Mouse (Mus musculus): ENCODE measurements around the gene Epgn. TPM values are rescaled to one million over a fixed set of nuclear protein-coding genes. Genes with fewer than 3 reads are reported as not detected.

Epgn gene
- polyA plus RNA-seq, 1 experiment: not detected

DNA sequence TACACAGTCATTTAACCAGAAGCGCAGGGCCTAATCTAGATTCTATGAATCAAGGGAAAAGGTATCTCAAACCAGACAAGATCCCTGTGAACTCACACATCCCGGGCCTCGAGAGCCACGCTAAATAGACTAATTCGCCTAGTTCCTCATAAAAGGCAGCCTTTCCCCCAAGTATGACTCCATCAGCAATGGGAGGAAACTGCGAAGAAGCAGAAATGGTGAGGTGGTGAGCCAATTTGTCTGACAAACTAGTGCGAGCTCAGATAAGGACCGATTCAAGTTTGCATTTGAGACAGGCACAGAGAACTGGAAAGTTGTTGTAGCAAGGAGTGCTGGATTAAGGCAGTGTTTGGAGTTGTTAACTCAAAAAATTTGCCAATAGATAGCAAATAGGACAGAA lies 46.4 kb downstream of the Epgn start:
- Histone ChIP-seq H3K4me3 (replicated peaks; ENCODE audit: control insufficient read depth, low read depth, low read length) (no peak overlapping the region), H3K27ac (ENCODE audit: control insufficient read depth, insufficient read depth, low read depth, low read length, poor library complexity) (no peak overlapping the region), H3K4me1 (ENCODE audit: control insufficient read depth, insufficient read depth, low read length) (no peaks in the 10 kb centered on the region)
- 28% methylated on average over 8 of the region's 8 CpGs for WGBS
- TF ChIP-seq POLR2A (IDR thresholded peaks at IDR 0.05; ENCODE audit: borderline replicate concordance, control insufficient read depth, low read depth, low read length): no peak
- no peak for TF ChIP-seq CTCF (IDR thresholded peaks at IDR 0.05; ENCODE audit: control insufficient read depth, insufficient read depth, low read length)

- TF ChIP-seq CTCF (IDR thresholded peaks at IDR 0.05; ENCODE audit: control insufficient read depth, insufficient read depth, low read length) (no peak), POLR2A (IDR thresholded peaks at IDR 0.05; ENCODE audit: borderline replicate concordance, control insufficient read depth, low read depth, low read length) (no peak)
- 29% methylated on average over 8 of the region's 8 CpGs for WGBS
- Histone ChIP-seq H3K27ac (ENCODE audit: control insufficient read depth, insufficient read depth, low read depth, low read length, poor library complexity) (no peak overlapping the region), H3K4me1 (ENCODE audit: control insufficient read depth, insufficient read depth, low read length) (no peaks in the 10 kb centered on the region), H3K4me3 (replicated peaks; ENCODE audit: control insufficient read depth, low read depth, low read length) (no peak overlapping the region)
Observed at GRCm38 (mm10) chr5:91074026-91074425, 46.8 kb downstream of the Epgn start.

DNA sequence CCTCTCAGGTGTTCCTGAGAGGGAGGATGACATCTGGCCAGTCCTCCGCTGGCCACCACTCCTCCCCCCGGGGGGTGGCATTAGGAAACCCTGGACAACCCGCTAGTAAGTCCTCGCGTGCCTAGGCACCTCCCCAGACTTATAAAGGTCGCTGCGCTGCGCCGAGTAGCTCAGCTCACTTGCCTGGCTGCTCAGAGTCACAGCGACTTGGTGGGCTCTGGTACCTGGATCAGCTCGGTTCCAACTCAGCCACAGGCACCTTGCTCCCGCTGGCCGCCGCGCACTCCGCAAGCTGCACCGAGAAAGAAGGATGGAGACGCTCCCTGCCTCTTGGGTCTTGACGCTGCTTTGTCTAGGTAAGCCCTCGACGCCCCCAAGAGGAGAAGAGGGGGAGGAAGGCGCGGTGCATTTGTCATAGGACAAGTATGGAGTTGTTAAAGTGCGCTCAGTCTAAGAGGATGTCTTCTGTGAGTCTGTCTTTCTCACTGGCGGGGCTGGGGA lies 47.2 kb downstream of the Epgn start, which contains the start of gene Ereg:
Gene Ereg (plus strand): TSS at position 173 of the 501 bp plus-strand sequence.
- no peak within 1 kb of the TSS for H3K27ac ChIP-seq (ENCODE audit: control insufficient read depth, insufficient read depth, low read depth, low read length, poor library complexity)
- WGBS: 7% methylated on average over 25 of the region's 25 CpGs
- TF ChIP-seq CTCF (IDR thresholded peaks at IDR 0.05; ENCODE audit: control insufficient read depth, insufficient read depth, low read length) (no peak), POLR2A (IDR thresholded peaks at IDR 0.05; ENCODE audit: borderline replicate concordance, control insufficient read depth, low read depth, low read length) (no peak)
- no peaks in the 10 kb centered on the region for H3K4me1 ChIP-seq (ENCODE audit: control insufficient read depth, insufficient read depth, low read length)
- H3K4me3 ChIP-seq (replicated peaks; ENCODE audit: control insufficient read depth, low read depth, low read length): no peak within 1 kb of the TSS

- TF ChIP-seq CTCF (IDR thresholded peaks at IDR 0.05; ENCODE audit: control insufficient read depth, insufficient read depth, low read length): no peak
- no peak for TF ChIP-seq POLR2A (IDR thresholded peaks at IDR 0.05; ENCODE audit: borderline replicate concordance, control insufficient read depth, low read depth, low read length)
- Histone ChIP-seq H3K4me3 (replicated peaks; ENCODE audit: control insufficient read depth, low read depth, low read length) (no peak overlapping the region), H3K4me1 (ENCODE audit: control insufficient read depth, insufficient read depth, low read length) (no peaks in the 10 kb centered on the region), H3K27ac (ENCODE audit: control insufficient read depth, insufficient read depth, low read depth, low read length, poor library complexity) (no peak overlapping the region)
- 25% methylated on average over 1 of the region's 1 CpGs for WGBS
Observed at GRCm38 (mm10) chr5:91075021-91075420, 47.8 kb downstream of the Epgn start.

- H3K4me1 ChIP-seq (ENCODE audit: control insufficient read depth, insufficient read depth, low read length): no peaks in the 10 kb centered on the region
- WGBS: 24% methylated on average over 5 of the region's 5 CpGs
- TF ChIP-seq CTCF (IDR thresholded peaks at IDR 0.05; ENCODE audit: control insufficient read depth, insufficient read depth, low read length) (no peak), POLR2A (IDR thresholded peaks at IDR 0.05; ENCODE audit: borderline replicate concordance, control insufficient read depth, low read depth, low read length) (no peak)
- H3K27ac ChIP-seq (ENCODE audit: control insufficient read depth, insufficient read depth, low read depth, low read length, poor library complexity): no peak overlapping the region
- H3K4me3 ChIP-seq (replicated peaks; ENCODE audit: control insufficient read depth, low read depth, low read length): no peak overlapping the region
Observed at GRCm38 (mm10) chr5:91083016-91083415, 55.8 kb downstream of the Epgn start.

Other genes with a start within 250 kb of the Epgn start
- gene Cxcl3, start 241.4 kb upstream of the Epgn start, polyA plus RNA-seq (2011; ENCODE audit: insufficient read depth, insufficient read length, low replicate concordance, missing spikeins): not detected in 2 replicates
- not detected in 2 replicates for gene Cxcl15, start 232.9 kb upstream of the Epgn start, polyA plus RNA-seq (2011; ENCODE audit: insufficient read depth, insufficient read length, low replicate concordance, missing spikeins)
- 1.6 TPM in 1 of 2 replicates, not detected in the other for gene Cxcl1, start 136.2 kb upstream of the Epgn start, polyA plus RNA-seq (2011; ENCODE audit: insufficient read depth, insufficient read length, low replicate concordance, missing spikeins)
- not detected in 2 replicates for gene Cxcl2, start 123.6 kb upstream of the Epgn start, polyA plus RNA-seq (2011; ENCODE audit: insufficient read depth, insufficient read length, low replicate concordance, missing spikeins)
- 3.4 and 4.1 TPM in 2 replicates for gene Mthfd2l, start 96.3 kb upstream of the Epgn start, polyA plus RNA-seq (2011; ENCODE audit: insufficient read depth, insufficient read length, low replicate concordance, missing spikeins)
- not detected in 2 replicates for gene Ereg, start 47.2 kb downstream of the Epgn start, polyA plus RNA-seq (2011; ENCODE audit: insufficient read depth, insufficient read length, low replicate concordance, missing spikeins)
- not detected in 2 replicates for gene Areg, start 112.1 kb downstream of the Epgn start, polyA plus RNA-seq (2011; ENCODE audit: insufficient read depth, insufficient read length, low replicate concordance, missing spikeins)